Mouse (Mus musculus): ENCODE results near the gene Olfr1112. TPM values are rescaled to one million over a fixed set of nuclear protein-coding genes. Genes with fewer than 3 reads are reported as not detected.
"Not testable (repeated sequence)": the region's sequence is repeated elsewhere in the genome, so short reads cannot be mapped to it uniquely, and the experiment has no call there.

Olfr1112 gene
- not detected in 2 replicates for polyA plus RNA-seq (2011; ENCODE audit: insufficient read depth, insufficient read length, low read depth, missing spikeins)

GRCm38 (mm10) chr2:87187498-87187897, at the start of gene Olfr1112:
TSS of gene Olfr1112 (plus strand) at chr2:87187798.
- Histone ChIP-seq H3K9ac (ENCODE audit: low read depth, poor library complexity, severe bottlenecking) (no peak within 1 kb of the TSS), H3K36me3 (ENCODE audit: control insufficient read depth, insufficient read depth, low read length, poor library complexity, severe bottlenecking) (no peaks in the 10 kb centered on the region), H3K9me3 (replicated peaks; ENCODE audit: control insufficient read depth, insufficient read depth, low read length, poor library complexity, severe bottlenecking) (no peaks in the 10 kb centered on the region), H3K4me1 (ENCODE audit: control insufficient read depth, insufficient read depth, low read length) (no peaks in the 10 kb centered on the region), H3K4me3 (ENCODE audit: low read depth, low read length) (no peak within 1 kb of the TSS), H3K27me3 (ENCODE audit: control insufficient read depth, insufficient read depth, low read length, poor library complexity, severe bottlenecking) (no peaks in the 10 kb centered on the region), H3K27ac (ENCODE audit: insufficient read depth, low read length) (no peak within 1 kb of the TSS)
- no peak for TF ChIP-seq EP300 (IDR thresholded peaks at IDR 0.05; ENCODE audit: insufficient read depth, low read depth, low read length)
- TF ChIP-seq POLR2A (IDR thresholded peaks at IDR 0.05; ENCODE audit: insufficient read depth, low read length), result no peak
- no peak for TF ChIP-seq CTCF (IDR thresholded peaks at IDR 0.05; ENCODE audit: low read depth, low read length)

DNA sequence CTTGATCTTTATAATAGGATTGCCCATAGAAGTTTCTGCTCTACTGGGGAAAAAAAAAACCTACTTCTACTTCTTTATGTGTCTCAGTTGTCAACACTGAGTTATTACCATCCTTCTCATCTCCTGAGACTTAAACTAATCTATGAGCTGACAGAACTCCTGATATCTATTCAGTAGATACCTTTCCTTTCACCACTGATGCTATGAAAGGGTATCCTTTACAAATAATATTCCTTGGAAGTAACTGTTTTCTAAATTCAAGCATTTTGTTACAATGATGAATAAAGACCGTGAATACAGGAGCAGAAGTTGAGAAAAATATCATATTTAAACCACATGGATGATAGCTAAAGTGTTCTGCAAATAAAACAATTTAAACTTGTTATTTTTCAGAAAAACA, 47.4 kb upstream of the Olfr1112 start, which contains the start of gene Olfr1110:
TSS of gene Olfr1110 (minus strand) at position 101 of the 400 bp plus-strand sequence.
- Histone ChIP-seq H3K9ac (ENCODE audit: low read depth, poor library complexity, severe bottlenecking) (no peak within 1 kb of the TSS), H3K9me3 (replicated peaks; ENCODE audit: control insufficient read depth, insufficient read depth, low read length, poor library complexity, severe bottlenecking) (no peaks in the 10 kb centered on the region)

DNA sequence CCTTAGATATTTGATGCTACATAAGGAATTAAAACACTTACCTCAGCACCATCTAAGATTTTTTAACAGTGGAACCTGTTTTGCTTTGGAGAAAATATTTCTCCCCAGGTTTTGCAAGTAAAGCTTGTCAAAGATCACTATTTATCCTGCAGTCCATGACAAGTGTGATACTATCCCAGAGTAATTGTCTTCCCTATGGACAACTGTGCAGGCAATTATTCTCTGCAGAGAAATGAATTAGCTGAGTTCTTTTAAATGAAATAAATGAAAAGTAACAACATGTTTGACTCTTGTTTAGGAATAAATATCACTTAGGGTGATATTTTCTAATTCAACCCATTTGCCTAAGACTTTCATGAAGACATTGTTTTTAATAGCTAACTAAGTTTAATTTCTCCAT, 35.1 kb upstream of the Olfr1112 start, which contains the start of gene Olfr1111:
TSS of gene Olfr1111 (minus strand) at position 101 of the 400 bp plus-strand sequence.
- no peaks in the 10 kb centered on the region for H3K27me3 ChIP-seq (ENCODE audit: control insufficient read depth, insufficient read depth, low read length, poor library complexity, severe bottlenecking)
- H3K9me3 ChIP-seq (replicated peaks; ENCODE audit: control insufficient read depth, insufficient read depth, low read length, poor library complexity, severe bottlenecking), result no peaks in the 10 kb centered on the region
- no peaks in the 10 kb centered on the region for H3K36me3 ChIP-seq (ENCODE audit: control insufficient read depth, insufficient read depth, low read length, poor library complexity, severe bottlenecking)
- H3K9ac ChIP-seq (ENCODE audit: low read depth, poor library complexity, severe bottlenecking), result no peak within 1 kb of the TSS
- TF ChIP-seq CTCF (IDR thresholded peaks at IDR 0.05; ENCODE audit: low read depth, low read length) (no peak), EP300 (IDR thresholded peaks at IDR 0.05; ENCODE audit: insufficient read depth, low read depth, low read length) (no peak)
- no peak within 1 kb of the TSS for H3K4me3 ChIP-seq (ENCODE audit: low read depth, low read length)
- no peaks in the 10 kb centered on the region for H3K4me1 ChIP-seq (ENCODE audit: control insufficient read depth, insufficient read depth, low read length)
- H3K27ac ChIP-seq (ENCODE audit: insufficient read depth, low read length), result no peak within 1 kb of the TSS

More for the DNA sequence above, 47.4 kb upstream of the Olfr1112 start, which contains the start of gene Olfr1110:
- Histone ChIP-seq H3K36me3 (ENCODE audit: control insufficient read depth, insufficient read depth, low read length, poor library complexity, severe bottlenecking) (no peaks in the 10 kb centered on the region), H3K4me3 (ENCODE audit: low read depth, low read length) (no peak within 1 kb of the TSS), H3K27ac (ENCODE audit: insufficient read depth, low read length) (no peak within 1 kb of the TSS), H3K27me3 (ENCODE audit: control insufficient read depth, insufficient read depth, low read length, poor library complexity, severe bottlenecking) (no peaks in the 10 kb centered on the region), H3K4me1 (ENCODE audit: control insufficient read depth, insufficient read depth, low read length) (no peaks in the 10 kb centered on the region)
- TF ChIP-seq EP300 (IDR thresholded peaks at IDR 0.05; ENCODE audit: insufficient read depth, low read depth, low read length), result no peak
- TF ChIP-seq CTCF (IDR thresholded peaks at IDR 0.05; ENCODE audit: low read depth, low read length), result no peak
- no peak for TF ChIP-seq POLR2A (IDR thresholded peaks at IDR 0.05; ENCODE audit: insufficient read depth, low read length)

DNA sequence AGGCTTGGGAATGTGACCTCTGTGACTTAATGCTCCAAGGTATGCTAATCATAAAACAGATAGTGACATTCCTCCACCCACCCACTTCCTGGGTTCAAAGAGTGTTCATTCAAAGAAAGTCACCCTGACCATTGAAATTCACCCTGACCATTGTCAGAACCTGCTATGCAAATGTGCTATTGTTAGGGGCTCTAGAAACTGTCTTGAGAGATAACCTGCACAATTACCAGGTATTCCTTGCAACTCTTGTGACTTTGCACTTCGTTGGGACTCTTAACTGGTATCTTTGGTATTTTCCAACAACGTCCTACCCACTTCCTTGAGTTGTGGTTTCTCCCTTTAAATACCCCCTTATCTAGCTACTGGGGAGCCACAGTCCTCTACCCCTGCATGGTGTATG, 19.9 kb upstream of the Olfr1112 start:
- not testable (repeated sequence) for H3K9me3 ChIP-seq (replicated peaks; ENCODE audit: control insufficient read depth, insufficient read depth, low read length, poor library complexity, severe bottlenecking); H3K4me1 ChIP-seq (ENCODE audit: control insufficient read depth, insufficient read depth, low read length); H3K36me3 ChIP-seq (ENCODE audit: control insufficient read depth, insufficient read depth, low read length, poor library complexity, severe bottlenecking); H3K27ac ChIP-seq (ENCODE audit: insufficient read depth, low read length); H3K9ac ChIP-seq (ENCODE audit: low read depth, poor library complexity, severe bottlenecking); H3K27me3 ChIP-seq (ENCODE audit: control insufficient read depth, insufficient read depth, low read length, poor library complexity, severe bottlenecking); H3K4me3 ChIP-seq (ENCODE audit: low read depth, low read length)

GRCm38 (mm10) chr2:87208670-87209069, 21.1 kb downstream of the Olfr1112 start, which contains the start of gene Olfr1113:
TSS of gene Olfr1113 (plus strand) at chr2:87208970.
- no peaks in the 10 kb centered on the region for H3K9me3 ChIP-seq (replicated peaks; ENCODE audit: control insufficient read depth, insufficient read depth, low read length, poor library complexity, severe bottlenecking)
- H3K27me3 ChIP-seq (ENCODE audit: control insufficient read depth, insufficient read depth, low read length, poor library complexity, severe bottlenecking), result no peaks in the 10 kb centered on the region
- H3K27ac ChIP-seq (ENCODE audit: insufficient read depth, low read length), result no peak within 1 kb of the TSS
- H3K4me3 ChIP-seq (ENCODE audit: low read depth, low read length), result no peak within 1 kb of the TSS
- no peaks in the 10 kb centered on the region for H3K4me1 ChIP-seq (ENCODE audit: control insufficient read depth, insufficient read depth, low read length)
- no peak within 1 kb of the TSS for H3K9ac ChIP-seq (ENCODE audit: low read depth, poor library complexity, severe bottlenecking)
- TF ChIP-seq CTCF (IDR thresholded peaks at IDR 0.05; ENCODE audit: low read depth, low read length) (no peak), POLR2A (IDR thresholded peaks at IDR 0.05; ENCODE audit: insufficient read depth, low read length) (no peak)
- H3K36me3 ChIP-seq (ENCODE audit: control insufficient read depth, insufficient read depth, low read length, poor library complexity, severe bottlenecking), result no peaks in the 10 kb centered on the region

Other genes with a start within 250 kb of the Olfr1112 start
- gene Olfr1099, start 227.1 kb upstream of the Olfr1112 start, polyA plus RNA-seq (2011; ENCODE audit: insufficient read depth, insufficient read length, low read depth, missing spikeins), result not detected in 2 replicates
- gene Olfr1100, start 207.8 kb upstream of the Olfr1112 start, polyA plus RNA-seq (2011; ENCODE audit: insufficient read depth, insufficient read length, low read depth, missing spikeins), result not detected in 2 replicates
- not detected in 2 replicates for gene Olfr1101, start 196.6 kb upstream of the Olfr1112 start, polyA plus RNA-seq (2011; ENCODE audit: insufficient read depth, insufficient read length, low read depth, missing spikeins)
- gene Olfr1102, start 189.4 kb upstream of the Olfr1112 start, polyA plus RNA-seq (2011; ENCODE audit: insufficient read depth, insufficient read length, low read depth, missing spikeins), result not detected in 2 replicates
- gene Olfr1104, start 160.7 kb upstream of the Olfr1112 start, polyA plus RNA-seq (2011; ENCODE audit: insufficient read depth, insufficient read length, low read depth, missing spikeins), result not detected in 2 replicates
- gene Olfr1105, start 151.3 kb upstream of the Olfr1112 start, polyA plus RNA-seq (2011; ENCODE audit: insufficient read depth, insufficient read length, low read depth, missing spikeins), result not detected in 2 replicates
- not detected in 2 replicates for gene Olfr1106, start 135.5 kb upstream of the Olfr1112 start, polyA plus RNA-seq (2011; ENCODE audit: insufficient read depth, insufficient read length, low read depth, missing spikeins)
- not detected in 2 replicates for gene Olfr1107, start 112.0 kb upstream of the Olfr1112 start, polyA plus RNA-seq (2011; ENCODE audit: insufficient read depth, insufficient read length, low read depth, missing spikeins)
- gene Olfr1109, start 91.8 kb upstream of the Olfr1112 start, polyA plus RNA-seq (2011; ENCODE audit: insufficient read depth, insufficient read length, low read depth, missing spikeins), result not detected in 2 replicates
- gene Olfr259, start 73.2 kb upstream of the Olfr1112 start, polyA plus RNA-seq (2011; ENCODE audit: insufficient read depth, insufficient read length, low read depth, missing spikeins), result not detected in 2 replicates
- gene Olfr1110, start 47.5 kb upstream of the Olfr1112 start, polyA plus RNA-seq (2011; ENCODE audit: insufficient read depth, insufficient read length, low read depth, missing spikeins), result not detected in 2 replicates
- gene Olfr1111, start 35.2 kb upstream of the Olfr1112 start, polyA plus RNA-seq (2011; ENCODE audit: insufficient read depth, insufficient read length, low read depth, missing spikeins), result not detected in 2 replicates
- not detected in 2 replicates for gene Olfr1113, start 21.2 kb downstream of the Olfr1112 start, polyA plus RNA-seq (2011; ENCODE audit: insufficient read depth, insufficient read length, low read depth, missing spikeins)
- gene Olfr1115, start 60.2 kb downstream of the Olfr1112 start, polyA plus RNA-seq (2011; ENCODE audit: insufficient read depth, insufficient read length, low read depth, missing spikeins), result not detected in 2 replicates
- 0.10 TPM in 1 of 2 replicates, not detected in the other for gene Olfr1116, start 79.7 kb downstream of the Olfr1112 start, polyA plus RNA-seq (2011; ENCODE audit: insufficient read depth, insufficient read length, low read depth, missing spikeins)
- not detected in 2 replicates for gene Olfr1118, start 119.8 kb downstream of the Olfr1112 start, polyA plus RNA-seq (2011; ENCODE audit: insufficient read depth, insufficient read length, low read depth, missing spikeins)
- not detected in 2 replicates for gene Olfr1120, start 167.0 kb downstream of the Olfr1112 start, polyA plus RNA-seq (2011; ENCODE audit: insufficient read depth, insufficient read length, low read depth, missing spikeins)
- not detected in 2 replicates for gene Olfr1121, start 182.1 kb downstream of the Olfr1112 start, polyA plus RNA-seq (2011; ENCODE audit: insufficient read depth, insufficient read length, low read depth, missing spikeins)
- not detected in 2 replicates for gene Olfr1122, start 198.1 kb downstream of the Olfr1112 start, polyA plus RNA-seq (2011; ENCODE audit: insufficient read depth, insufficient read length, low read depth, missing spikeins)
- gene Olfr1123, start 228.8 kb downstream of the Olfr1112 start, polyA plus RNA-seq (2011; ENCODE audit: insufficient read depth, insufficient read length, low read depth, missing spikeins), result not detected in 2 replicates
- gene Olfr1124, start 242.5 kb downstream of the Olfr1112 start, polyA plus RNA-seq (2011; ENCODE audit: insufficient read depth, insufficient read length, low read depth, missing spikeins), result not detected in 2 replicates